Comparison of ENCODE assay signal across 26 mouse cellular contexts in genomic region chr7:28787884-28788283, GRCm38 (mm10). TPM values are rescaled to one million over a fixed set of nuclear protein-coding genes. Genes with fewer than 3 reads are reported as not detected.
"Had no signal": no experiment of that assay in that cellular context is flagged by ENCODE, and none has a peak within 500 bp of the region (broad histone marks: within the 10 kb centered on the region; RNA-seq: fewer than 3 reads in every experiment).

No protein-coding gene starts in this region.

- H3K4me1 ChIP-seq: neural tube, embryonic 13.5 days had no signal

- H3K4me3 ChIP-seq: layer of hippocampus, adult 2 months; liver, embryonic 13.5 days; myocyte; neural tube, embryonic 13.5 days; stomach, embryonic 15.5 days had no signal

- H3K4me2 ChIP-seq: liver, embryonic 13.5 days; midbrain, embryonic 11.5 days; neural tube, embryonic 13.5 days; stomach, embryonic 15.5 days had no signal

- H3K36me3 ChIP-seq: stomach, embryonic 15.5 days had no signal

- DNase-seq: kidney, adult 18-20 months; kidney, adult 9 months; kidney, postnatal 14 days; kidney, postnatal 4 days; layer of hippocampus, adult 9-11 months; liver, embryonic 13.5 days; lung, adult 2 months; lung, postnatal 14 days; lung, postnatal 4 days; thymus, postnatal 36 days had no signal

- H3K9me3 ChIP-seq: liver, embryonic 13.5 days; neural tube, embryonic 13.5 days; stomach, embryonic 15.5 days had no signal

- H3K27ac ChIP-seq: layer of hippocampus, adult 2 months; liver, embryonic 13.5 days; neural tube, embryonic 13.5 days; stomach, embryonic 15.5 days had no signal

- ATAC-seq: midbrain, embryonic 16.5 days had no signal

- H3K9ac ChIP-seq: liver, embryonic 13.5 days; neural tube, embryonic 13.5 days; stomach, embryonic 15.5 days had no signal

- H3K27me3 ChIP-seq: liver, embryonic 13.5 days; neural tube, embryonic 13.5 days; stomach, embryonic 15.5 days had no signal

RNA-seq across cellular contexts. Expression of gene Ccer2, which starts 31.9 kb away (rescaled TPM):
- total RNA-seq: liver, adult 2 months; megakaryocyte progenitor cell, adult 5-6 weeks; megakaryocyte-erythroid progenitor cell, adult 5-6 weeks; monocyte, adult 5-6 weeks; neutrophil, adult 5-6 weeks had no signal
- polyA plus RNA-seq: kidney, embryonic 16.5 days; limb, embryonic 11.5 days; liver, adult 2 months; liver, embryonic 13.5 days; liver, embryonic 16.5 days; lung, adult 2 months; lung, embryonic 16.5 days; midbrain, embryonic 11.5 days; myocyte; small intestine, adult 2 months; stomach, embryonic 15.5 days had no signal
